Mouse (Mus musculus) megakaryocyte, embryonic 14.5 days (primary cell): ENCODE measurements at regions not wholly inside any gene's neighbourhood (a gene's known extent, or its start where the extent isn't known, plus 50 kb on each side); places are given as distances from the start of the nearest gene placed in this dataset.

ENCODE experiments used
- H3K27me3 ChIP-seq: replicated peaks from 2 replicates; pipeline ENCODE3; 2012; ENCODE audit warnings: inconsistent platforms
- H3K36me3 ChIP-seq: replicated peaks from 2 replicates; pipeline ENCODE3; 2012; ENCODE audit warnings: low read length, inconsistent platforms, mixed read lengths
- H3K4me1 ChIP-seq: 2 replicates; pipeline ENCODE4 v1.6.1; 2012; ENCODE audit warnings: inconsistent platforms
- H3K4me3 ChIP-seq: replicated peaks from 2 replicates; pipeline ENCODE3; 2012; ENCODE audit warnings: moderate library complexity, mild to moderate bottlenecking, inconsistent platforms
- H3K9me3 ChIP-seq: 2 replicates; pipeline ENCODE4 v1.6.1; 2012; ENCODE audit warnings: inconsistent platforms
- FLI1 ChIP-seq: IDR thresholded peaks from 2 replicates; pipeline ENCODE4 v1.6.1; 2012; ENCODE audit warnings: low read length, inconsistent platforms, mixed read lengths
- GATA1 ChIP-seq: IDR thresholded peaks from 3 replicates; pipeline ENCODE4 v1.6.1; 2012; ENCODE audit warnings: mixed read lengths, low read length, inconsistent platforms, borderline replicate concordance

DNA sequence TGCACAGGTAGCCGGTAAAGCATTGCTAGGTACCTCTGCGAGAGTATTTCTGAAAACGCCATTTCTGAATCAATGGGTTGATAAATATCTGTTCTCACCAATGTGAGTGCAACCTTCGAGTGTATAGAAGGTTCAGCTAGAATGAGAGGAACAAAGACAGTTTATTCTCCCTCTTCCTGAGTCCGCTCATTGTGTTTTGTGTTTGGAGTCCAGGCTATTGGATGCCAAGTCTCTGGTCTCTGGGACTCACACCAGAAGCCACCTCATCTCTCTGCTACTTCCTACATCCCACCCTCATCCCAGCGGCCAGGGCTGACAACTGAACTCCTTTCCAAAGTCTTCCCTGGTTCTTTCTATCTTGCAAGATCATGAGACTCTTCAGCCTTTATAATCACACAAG lies 62.7 kb downstream of the Lrrc30 start:
- H3K36me3 ChIP-seq, result no peaks in the 10 kb centered on the region
- peaks cover 34% of the 10 kb centered on the region for H3K9me3 ChIP-seq
- H3K4me1 ChIP-seq, result no peaks in the 10 kb centered on the region
- no peak for TF ChIP-seq GATA1
- no peak for TF ChIP-seq FLI1
- no peaks in the 10 kb centered on the region for H3K27me3 ChIP-seq
- H3K4me3 ChIP-seq, result no peak overlapping the region

DNA sequence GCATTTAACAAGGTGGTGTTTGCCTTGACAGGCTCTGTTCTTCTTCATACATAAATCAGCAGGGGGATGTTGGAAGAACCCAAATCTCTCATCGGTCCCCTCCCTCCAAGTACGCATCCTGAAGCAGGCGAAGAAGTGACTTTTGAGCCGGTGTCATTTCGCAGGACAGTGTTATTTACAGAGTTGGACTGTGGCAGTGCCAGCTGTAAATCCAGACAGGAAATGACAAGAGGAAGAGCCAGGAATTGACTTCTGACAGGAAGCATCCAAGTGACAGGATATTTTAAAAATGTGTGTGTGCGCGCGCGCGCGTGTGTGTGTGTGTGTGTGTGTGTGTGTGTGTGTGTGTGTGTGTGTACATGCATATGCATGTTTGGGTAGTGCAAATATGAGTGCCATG lies 66.3 kb downstream of the Lrrc30 start:
- peaks cover 32% of the 10 kb centered on the region for H3K9me3 ChIP-seq
- H3K27me3 ChIP-seq, result no peaks in the 10 kb centered on the region
- TF ChIP-seq GATA1 (no peak), FLI1 (no peak)
- H3K36me3 ChIP-seq, result no peaks in the 10 kb centered on the region
- no peaks in the 10 kb centered on the region for H3K4me1 ChIP-seq
- no peak overlapping the region for H3K4me3 ChIP-seq

- H3K27me3 ChIP-seq, result no peaks in the 10 kb centered on the region
- no peak overlapping the region for H3K4me3 ChIP-seq
- H3K9me3 ChIP-seq, result peaks cover 37% of the 10 kb centered on the region
- no peak for TF ChIP-seq FLI1
- TF ChIP-seq GATA1, result no peak
- H3K4me1 ChIP-seq, result no peaks in the 10 kb centered on the region
- H3K36me3 ChIP-seq, result no peaks in the 10 kb centered on the region
Observed at GRCm38 (mm10) chr17:67565746-67566145, 66.8 kb downstream of the Lrrc30 start.

DNA sequence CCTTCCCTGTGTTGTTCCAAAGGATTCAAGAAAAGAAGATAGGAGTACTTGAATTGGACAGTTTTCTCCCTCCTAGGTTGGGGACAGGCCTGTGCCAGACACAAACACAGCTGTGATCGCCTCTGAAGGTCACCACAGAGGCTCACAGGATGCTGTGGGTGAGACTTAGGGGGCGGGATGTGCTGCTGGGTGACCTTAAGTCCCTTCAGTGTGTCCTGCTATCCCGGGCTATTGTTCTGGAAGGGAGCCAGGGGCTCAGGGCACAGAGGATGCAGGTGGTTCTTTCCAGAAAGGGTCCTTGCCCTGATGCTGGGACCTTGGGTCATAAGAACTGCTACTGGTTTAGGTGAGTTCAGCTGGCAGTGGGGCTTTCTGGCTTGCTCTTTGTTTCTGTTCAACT lies 67.7 kb downstream of the Lrrc30 start:
- Histone ChIP-seq H3K4me1 (no peaks in the 10 kb centered on the region), H3K36me3 (no peaks in the 10 kb centered on the region), H3K4me3 (no peak overlapping the region), H3K27me3 (no peaks in the 10 kb centered on the region), H3K9me3 (peaks cover 40% of the 10 kb centered on the region)
- TF ChIP-seq FLI1 (no peak), GATA1 (no peak)

- Histone ChIP-seq H3K4me1 (no peaks in the 10 kb centered on the region), H3K27me3 (no peaks in the 10 kb centered on the region), H3K36me3 (no peaks in the 10 kb centered on the region), H3K4me3 (no peak overlapping the region), H3K9me3 (peaks cover 39% of the 10 kb centered on the region)
- TF ChIP-seq GATA1 (no peak), FLI1 (no peak)
Observed at GRCm38 (mm10) chr17:67563036-67563435, 69.5 kb downstream of the Lrrc30 start.

- no peaks in the 10 kb centered on the region for H3K36me3 ChIP-seq
- peaks cover 34% of the 10 kb centered on the region for H3K9me3 ChIP-seq
Observed at GRCm38 (mm10) chr17:67561802-67562201, 70.7 kb downstream of the Lrrc30 start.

DNA sequence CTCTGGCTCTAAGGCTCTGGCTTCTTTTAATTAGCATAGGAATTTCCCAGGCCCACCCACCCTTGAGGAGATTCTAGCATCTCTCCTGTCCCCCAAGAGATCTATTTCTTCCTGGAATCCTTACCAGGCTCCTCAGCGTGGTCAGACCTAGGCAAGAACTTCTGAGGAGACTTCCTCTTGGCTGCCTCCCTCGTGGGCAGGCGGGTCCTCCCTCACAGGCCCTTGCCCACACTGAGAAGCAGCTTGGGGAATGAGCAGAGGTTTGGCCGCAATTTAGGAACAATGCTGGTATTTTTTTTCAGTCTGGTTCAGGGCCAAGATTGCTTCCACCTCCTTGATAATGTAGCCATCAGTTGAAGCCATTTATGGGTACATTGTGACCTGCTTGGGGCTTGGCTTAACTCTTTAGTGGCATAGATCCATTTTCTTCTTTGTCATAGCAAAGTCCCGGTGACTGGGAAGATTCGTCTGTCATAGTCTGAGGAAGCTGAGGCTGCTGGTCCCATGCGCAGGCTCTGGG lies 75.1 kb downstream of the Lrrc30 start:
- Histone ChIP-seq H3K27me3 (no peaks in the 10 kb centered on the region), H3K36me3 (no peaks in the 10 kb centered on the region), H3K4me3 (no peak overlapping the region), H3K4me1 (no peaks in the 10 kb centered on the region), H3K9me3 (peaks cover 50% of the 10 kb centered on the region)
- TF ChIP-seq GATA1, result no peak
- TF ChIP-seq FLI1, result no peak

More at GRCm38 (mm10) chr17:67561802-67562201, 70.7 kb downstream of the Lrrc30 start:
- TF ChIP-seq FLI1, result no peak
- no peak for TF ChIP-seq GATA1
- Histone ChIP-seq H3K4me1 (no peaks in the 10 kb centered on the region), H3K4me3 (no peak overlapping the region), H3K27me3 (no peaks in the 10 kb centered on the region)

DNA sequence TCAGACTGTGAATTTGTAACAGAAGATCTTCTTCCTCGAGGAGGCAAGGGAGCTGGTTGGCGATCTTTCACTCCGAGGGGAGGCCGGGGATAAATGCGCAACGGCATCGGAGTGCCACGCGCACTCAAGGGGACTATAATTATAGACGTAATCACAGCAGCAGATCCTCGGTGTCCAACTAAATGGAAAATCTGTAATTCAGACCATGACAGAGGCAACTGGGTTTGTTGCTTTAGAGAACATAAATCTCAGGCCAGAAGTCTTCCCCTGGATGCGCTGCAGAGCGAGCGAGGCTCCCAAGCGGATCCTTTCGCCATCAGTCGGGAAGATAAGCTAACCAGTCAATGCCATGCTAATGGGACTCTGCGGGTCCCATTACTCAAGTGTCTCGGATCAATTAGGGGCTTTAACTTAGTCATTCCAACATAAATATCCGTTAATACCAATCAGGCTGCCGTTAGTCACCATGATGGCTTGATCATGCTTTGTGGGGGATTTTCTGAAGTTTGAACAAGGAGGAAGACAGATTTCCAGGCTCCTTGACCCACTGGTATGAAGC lies 79.9 kb downstream of the Lrrc30 start:
- Histone ChIP-seq H3K9me3 (peaks cover 58% of the 10 kb centered on the region), H3K4me3 (no peak overlapping the region), H3K36me3 (no peaks in the 10 kb centered on the region), H3K4me1 (no peaks in the 10 kb centered on the region), H3K27me3 (no peaks in the 10 kb centered on the region)
- no peak for TF ChIP-seq FLI1
- no peak for TF ChIP-seq GATA1

DNA sequence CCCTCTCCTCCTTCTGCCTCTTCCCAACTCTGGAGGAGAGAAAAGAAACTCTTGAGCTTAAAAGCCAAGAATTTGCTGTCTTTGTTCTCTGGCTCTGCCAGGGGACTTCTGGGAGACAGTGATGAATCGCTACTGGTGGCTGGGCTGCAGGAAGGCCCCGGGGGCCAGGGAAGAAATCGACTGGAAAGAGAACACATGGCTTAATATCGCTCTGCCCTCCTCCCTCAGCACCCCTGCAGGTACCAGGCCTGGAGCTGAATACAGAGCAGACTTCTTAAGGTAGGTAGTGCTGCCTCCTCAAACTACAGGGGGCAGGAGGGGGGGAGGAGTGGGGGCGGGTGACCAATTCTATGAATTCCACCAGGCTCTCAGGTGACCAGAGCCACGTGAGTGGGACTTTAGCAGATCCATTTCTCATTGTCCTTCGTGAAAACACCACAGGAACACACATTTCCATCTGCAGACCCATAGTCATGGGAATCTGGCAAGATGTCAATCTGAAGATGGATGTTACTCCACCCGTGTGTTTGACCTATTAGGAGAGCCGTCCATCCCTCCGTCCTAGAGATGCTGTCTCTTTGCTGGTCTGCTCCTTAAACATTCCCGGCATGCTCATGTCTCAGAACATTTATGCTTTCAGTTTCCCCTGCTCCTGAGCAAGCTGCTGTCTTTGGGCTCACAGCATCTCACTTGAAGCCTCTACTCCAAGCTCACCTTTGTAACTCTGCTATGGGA lies 83.4 kb downstream of the Lrrc30 start:
- Histone ChIP-seq H3K9me3 (peaks cover 68% of the 10 kb centered on the region), H3K36me3 (no peaks in the 10 kb centered on the region), H3K4me1 (no peaks in the 10 kb centered on the region), H3K27me3 (no peaks in the 10 kb centered on the region), H3K4me3 (no peak overlapping the region)
- TF ChIP-seq GATA1, result no peak
- TF ChIP-seq FLI1, result no peak

DNA sequence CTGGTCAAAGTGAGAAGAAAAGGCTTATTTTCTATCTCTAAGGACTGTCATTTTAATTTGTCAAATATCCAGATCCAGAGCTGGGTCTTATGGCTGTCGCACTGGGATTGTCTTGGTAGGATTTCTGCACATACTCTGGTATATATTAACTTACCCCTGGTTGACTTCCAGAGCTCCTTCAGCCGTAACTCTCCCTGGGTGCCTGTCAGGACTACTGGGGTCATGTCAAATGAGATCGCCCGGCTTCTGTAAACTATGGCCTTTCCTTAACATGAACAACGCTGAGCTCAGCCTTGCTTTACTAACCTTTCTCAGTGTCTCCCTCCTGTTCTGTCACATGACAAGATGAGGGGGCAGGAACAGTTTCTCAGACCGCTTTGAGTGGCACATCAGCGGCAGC lies 88.1 kb downstream of the Lrrc30 start:
- no peak overlapping the region for H3K4me3 ChIP-seq
- H3K27me3 ChIP-seq, result no peaks in the 10 kb centered on the region
- H3K36me3 ChIP-seq, result no peaks in the 10 kb centered on the region
- no peaks in the 10 kb centered on the region for H3K4me1 ChIP-seq
- TF ChIP-seq GATA1 (no peak), FLI1 (no peak)
- H3K9me3 ChIP-seq, result peaks cover 68% of the 10 kb centered on the region
